Mouse (Mus musculus) kidney, embryonic 15.5 days (tissue): Measurements from ENCODE around the gene Slc17a6. TPM values are rescaled to one million over a fixed set of nuclear protein-coding genes. Genes with fewer than 3 reads are reported as not detected.

Experiments
- ATAC-seq: fragments of 200-750 bp; cut with Nextera tagmentation; replicated peaks from 2 replicates; pipeline ENCODE4 v1.8.0; 2017; ENCODE audit warnings: moderate TSS enrichment; ENCODE audit not compliant: low FRiP score
- H3K27ac ChIP-seq: fragments of 300-500 bp; sonication (generic); 2 replicates; pipeline ENCODE4 v1.5.1; 2015; ENCODE audit warnings: mild to moderate bottlenecking, inconsistent platforms
- H3K27me3 ChIP-seq: fragments of 300-500 bp; sonication (generic); 2 replicates; pipeline ENCODE4 v1.6.1; 2015; ENCODE audit warnings: inconsistent platforms
- H3K36me3 ChIP-seq: fragments of 300-500 bp; sonication (generic); 2 replicates; pipeline ENCODE4 v1.6.1; 2015; ENCODE audit warnings: inconsistent platforms
- H3K4me1 ChIP-seq: fragments of 300-500 bp; sonication (generic); 2 replicates; pipeline ENCODE4 v1.6.1; 2015; ENCODE audit warnings: inconsistent platforms
- H3K4me2 ChIP-seq: fragments of 300-500 bp; sonication (generic); 2 replicates; pipeline ENCODE4 v1.6.1; 2015; ENCODE audit warnings: moderate library complexity, mild to moderate bottlenecking, inconsistent platforms
- H3K4me3 ChIP-seq: fragments of 300-500 bp; sonication (generic); replicated peaks from 2 replicates; pipeline ENCODE4 v1.5.1; 2015; ENCODE audit warnings: mild to moderate bottlenecking, inconsistent platforms
- H3K9ac ChIP-seq: fragments of 300-500 bp; sonication (generic); 2 replicates; pipeline ENCODE4 v1.6.1; 2015; ENCODE audit warnings: mild to moderate bottlenecking, inconsistent platforms
- H3K9me3 ChIP-seq: fragments of 300-500 bp; sonication (generic); replicated peaks from 2 replicates; pipeline ENCODE4 v1.6.1; 2016; ENCODE audit warnings: inconsistent platforms
- WGBS: fragments of 180-500 bp; shearing (Covaris S2); methylation state at CpG from one replicate; pipeline ENCODE4 v1.1.7; 2015; ENCODE audit warnings: mixed read lengths; 5-methylcytosine and 5-hydroxymethylcytosine counted together
- polyA plus RNA-seq: library from polyadenylated mRNA; unstranded; fragments of >200 nt; fragmentation: Nextera tagmentation; extraction: Ambion mirVana; gene quantifications from 2 replicates; pipeline ENCODE4 v1.2.1, GENCODE M21; 2015

Slc17a6 gene
- not detected in 2 replicates for polyA plus RNA-seq

DNA sequence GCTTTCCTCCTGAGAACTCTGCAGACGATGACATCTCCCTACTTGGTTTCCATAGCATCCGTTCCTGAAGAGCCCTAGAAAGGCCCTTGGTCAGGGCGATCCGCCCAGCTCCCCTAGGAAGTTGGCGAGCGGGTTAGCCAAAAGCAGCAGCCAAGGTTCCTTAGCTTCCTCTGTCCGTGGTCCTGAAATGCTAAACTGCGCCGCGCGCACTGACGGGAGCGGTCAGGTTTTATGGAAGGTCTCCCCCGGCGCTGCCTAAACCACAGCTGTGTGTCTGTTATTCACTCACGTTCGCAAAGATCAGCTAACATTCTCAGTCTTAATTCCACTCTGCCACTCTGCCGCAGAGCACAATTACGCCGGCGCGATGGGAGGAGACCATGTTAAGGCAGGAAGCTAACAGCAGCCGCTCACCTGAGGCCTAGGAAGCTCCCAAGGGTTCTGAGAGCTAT is at the start of gene Slc17a6:
Gene Slc17a6, plus strand, starts transcription at position 313 of the 452 bp plus-strand sequence.
- H3K36me3 ChIP-seq: no peaks in the 10 kb centered on the region
- no peak within 1 kb of the TSS for H3K27ac ChIP-seq
- ATAC-seq: peak; percentile 60
- H3K9me3 ChIP-seq: no peaks in the 10 kb centered on the region
- H3K4me2 ChIP-seq: no peak within 1 kb of the TSS
- H3K4me3 ChIP-seq: no peak within 1 kb of the TSS
- under 1% methylated on average over 23 of the region's 23 CpGs for WGBS
- H3K4me1 ChIP-seq: 0 out of 2 replicates have a peak, but pooled peaks cover 3% of the 10 kb centered on the region
- no peak within 1 kb of the TSS for H3K9ac ChIP-seq
- H3K27me3 ChIP-seq: peaks cover 78% of the 10 kb centered on the region

DNA sequence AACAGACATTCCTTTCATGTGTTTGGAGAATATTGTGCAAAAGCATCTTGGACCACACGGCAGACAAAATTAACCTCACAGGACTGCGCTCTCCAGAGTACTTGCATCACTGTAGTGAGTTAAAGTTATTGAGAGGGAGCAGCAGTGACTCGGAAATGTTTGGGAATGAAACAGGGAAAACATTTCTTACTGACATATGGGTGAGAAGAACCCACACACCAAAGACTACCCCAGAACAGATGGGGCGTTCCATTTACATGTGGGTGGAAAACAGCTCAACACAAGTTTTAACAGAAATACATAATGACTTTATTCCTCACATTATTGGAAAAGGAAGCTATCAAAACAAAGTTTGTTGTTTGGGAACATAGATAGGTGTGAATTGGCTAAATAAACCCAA is 21.8 kb upstream of the Slc17a6 start:
- Histone ChIP-seq H3K36me3 (no peaks in the 10 kb centered on the region), H3K9me3 (no peaks in the 10 kb centered on the region), H3K27ac (no peak overlapping the region), H3K4me3 (no peak overlapping the region), H3K4me2 (no peak overlapping the region), H3K4me1 (no peaks in the 10 kb centered on the region), H3K9ac (no peak overlapping the region), H3K27me3 (no peaks in the 10 kb centered on the region)
- 85% methylated on average over 4 of the region's 4 CpGs for WGBS
- no peak for ATAC-seq

- no peak for ATAC-seq
- no peak overlapping the region for H3K4me2 ChIP-seq
- no peak overlapping the region for H3K9ac ChIP-seq
- WGBS: 85% methylated on average over 12 of the region's 12 CpGs
- no peaks in the 10 kb centered on the region for H3K36me3 ChIP-seq
- no peaks in the 10 kb centered on the region for H3K4me1 ChIP-seq
- H3K27me3 ChIP-seq: no peaks in the 10 kb centered on the region
- H3K4me3 ChIP-seq: no peak overlapping the region
- no peaks in the 10 kb centered on the region for H3K9me3 ChIP-seq
- no peak overlapping the region for H3K27ac ChIP-seq
These were observed 18.1 kb upstream of the Slc17a6 start for GRCm38 (mm10) chr7:51603741-51604140.

- no peak overlapping the region for H3K4me2 ChIP-seq
- ATAC-seq: no peak
- H3K36me3 ChIP-seq: no peaks in the 10 kb centered on the region
- H3K4me1 ChIP-seq: no peaks in the 10 kb centered on the region
- H3K9me3 ChIP-seq: no peaks in the 10 kb centered on the region
- WGBS: 43% methylated on average over 5 of the region's 5 CpGs
- H3K27me3 ChIP-seq: peaks cover 14% of the 10 kb centered on the region
- H3K9ac ChIP-seq: no peak overlapping the region
- H3K27ac ChIP-seq: no peak overlapping the region
- no peak overlapping the region for H3K4me3 ChIP-seq
These were observed 7.4 kb upstream of the Slc17a6 start for GRCm38 (mm10) chr7:51614404-51614803.

GRCm38 (mm10) chr7:51617941-51618340 is 3.9 kb upstream of the Slc17a6 start:
- ATAC-seq: no peak
- Histone ChIP-seq H3K9me3 (no peaks in the 10 kb centered on the region), H3K4me2 (no peak overlapping the region), H3K4me3 (no peak overlapping the region), H3K36me3 (no peaks in the 10 kb centered on the region), H3K27me3 (peaks cover 43% of the 10 kb centered on the region), H3K9ac (no peak overlapping the region), H3K27ac (no peak overlapping the region), H3K4me1 (0 out of 2 replicates have a peak, but pooled peaks cover 3% of the 10 kb centered on the region)

GRCm38 (mm10) chr7:51618412-51618811 is 3.4 kb upstream of the Slc17a6 start:
- 39% methylated on average over 2 of the region's 2 CpGs for WGBS
- no peak overlapping the region for H3K4me2 ChIP-seq
- no peaks in the 10 kb centered on the region for H3K36me3 ChIP-seq
- H3K27ac ChIP-seq: no peak overlapping the region
- no peak for ATAC-seq
- H3K4me1 ChIP-seq: 0 out of 2 replicates have a peak, but pooled peaks cover 3% of the 10 kb centered on the region
- peaks cover 45% of the 10 kb centered on the region for H3K27me3 ChIP-seq
- no peaks in the 10 kb centered on the region for H3K9me3 ChIP-seq
- H3K9ac ChIP-seq: no peak overlapping the region
- no peak overlapping the region for H3K4me3 ChIP-seq

- no peak overlapping the region for H3K27ac ChIP-seq
- 0 out of 2 replicates have a peak, but pooled peaks cover 3% of the 10 kb centered on the region for H3K4me1 ChIP-seq
- H3K36me3 ChIP-seq: no peaks in the 10 kb centered on the region
- peaks cover 61% of the 10 kb centered on the region for H3K27me3 ChIP-seq
- H3K9ac ChIP-seq: no peak overlapping the region
- no peak overlapping the region for H3K4me3 ChIP-seq
- ATAC-seq: no peak
- H3K9me3 ChIP-seq: no peaks in the 10 kb centered on the region
- 39% methylated on average over 1 of the region's 1 CpGs for WGBS
- no peak overlapping the region for H3K4me2 ChIP-seq
These were observed 1.8 kb upstream of the Slc17a6 start for GRCm38 (mm10) chr7:51619977-51620376.

DNA sequence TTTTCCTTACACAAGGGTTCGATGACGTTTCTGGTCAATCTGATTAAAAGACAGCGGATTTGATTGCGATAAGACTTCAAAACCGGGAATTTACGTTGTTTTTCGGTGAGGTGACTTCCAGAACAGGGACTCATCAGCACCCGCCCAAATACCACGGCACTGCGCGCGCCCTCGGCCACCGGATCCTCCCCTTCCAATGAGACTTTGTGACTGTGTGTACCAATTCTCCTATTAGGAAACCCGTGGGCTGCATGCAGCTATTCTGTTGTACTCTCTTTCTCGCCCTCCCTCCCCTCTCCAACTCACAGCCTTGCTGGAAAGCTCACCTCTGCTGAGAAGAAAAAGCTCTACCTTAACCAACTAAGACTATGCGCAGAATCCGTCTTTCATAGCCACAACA is 390 bp downstream of the Slc17a6 start:
- Histone ChIP-seq H3K27me3 (peaks cover 83% of the 10 kb centered on the region), H3K4me1 (peaks cover 7% of the 10 kb centered on the region; the same call in 1 of the 2 replicates), H3K9ac (no peak overlapping the region), H3K27ac (no peak overlapping the region), H3K4me3 (no peak overlapping the region), H3K4me2 (no peak overlapping the region), H3K9me3 (no peaks in the 10 kb centered on the region), H3K36me3 (no peaks in the 10 kb centered on the region)
- no peak for ATAC-seq
- WGBS: under 1% methylated on average over 18 of the region's 18 CpGs

DNA sequence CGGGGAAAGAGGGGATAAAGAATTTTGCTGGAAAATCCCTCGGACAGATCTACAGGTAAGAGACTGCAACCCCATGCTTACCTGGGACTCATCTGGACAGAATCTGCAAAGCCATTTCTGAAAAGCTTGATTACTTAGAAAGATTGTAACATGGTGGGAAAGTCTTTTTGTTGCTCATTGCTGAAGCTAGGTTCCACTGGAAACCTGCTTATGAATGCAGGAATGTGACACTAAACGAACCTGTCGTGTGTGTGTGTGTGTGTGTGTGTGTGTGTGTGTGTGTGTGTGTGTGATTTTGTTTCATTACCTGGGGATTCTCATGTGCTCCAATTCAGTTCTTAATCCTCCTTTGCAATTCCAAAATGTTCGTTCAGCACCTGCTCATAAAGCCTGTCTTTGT is 860 bp downstream of the Slc17a6 start:
- H3K4me1 ChIP-seq: peaks cover 10% of the 10 kb centered on the region; the same call in 1 of the 2 replicates
- H3K9me3 ChIP-seq: no peaks in the 10 kb centered on the region
- peaks cover 83% of the 10 kb centered on the region for H3K27me3 ChIP-seq
- H3K9ac ChIP-seq: no peak overlapping the region
- H3K27ac ChIP-seq: no peak overlapping the region
- no peak overlapping the region for H3K4me3 ChIP-seq
- no peaks in the 10 kb centered on the region for H3K36me3 ChIP-seq
- no peak overlapping the region for H3K4me2 ChIP-seq
- under 1% methylated on average over 5 of the region's 5 CpGs for WGBS
- no peak for ATAC-seq

- Histone ChIP-seq H3K9ac (no peak overlapping the region), H3K36me3 (no peaks in the 10 kb centered on the region), H3K9me3 (no peaks in the 10 kb centered on the region), H3K4me3 (no peak overlapping the region), H3K4me1 (peaks cover 10% of the 10 kb centered on the region; the same call in 1 of the 2 replicates), H3K27ac (no peak overlapping the region), H3K4me2 (no peak overlapping the region), H3K27me3 (peaks cover 84% of the 10 kb centered on the region)
- no peak for ATAC-seq
- WGBS: 2% methylated on average over 4 of the region's 4 CpGs
These were observed 2.6 kb downstream of the Slc17a6 start for GRCm38 (mm10) chr7:51624336-51624897.

DNA sequence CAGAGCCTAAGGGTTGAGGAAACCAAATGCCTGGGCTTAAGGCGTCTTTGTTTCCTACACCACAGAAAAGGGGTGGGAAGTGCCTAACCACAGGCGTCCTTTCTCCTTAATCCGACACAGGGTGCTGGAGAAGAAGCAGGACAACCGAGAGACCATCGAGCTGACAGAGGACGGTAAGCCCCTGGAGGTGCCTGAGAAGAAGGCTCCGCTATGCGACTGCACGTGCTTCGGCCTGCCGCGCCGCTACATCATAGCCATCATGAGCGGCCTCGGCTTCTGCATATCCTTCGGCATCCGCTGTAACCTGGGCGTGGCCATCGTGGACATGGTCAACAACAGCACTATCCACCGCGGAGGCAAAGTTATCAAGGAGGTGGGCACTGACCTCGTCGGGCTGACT is 3.4 kb downstream of the Slc17a6 start:
- Histone ChIP-seq H3K9ac (no peak overlapping the region), H3K4me3 (no peak overlapping the region), H3K36me3 (no peaks in the 10 kb centered on the region), H3K27me3 (peaks cover 85% of the 10 kb centered on the region), H3K4me1 (peaks cover 10% of the 10 kb centered on the region; the same call in 1 of the 2 replicates), H3K9me3 (no peaks in the 10 kb centered on the region), H3K27ac (no peak overlapping the region), H3K4me2 (no peak overlapping the region)
- ATAC-seq: no peak
- WGBS: under 1% methylated on average over 23 of the region's 23 CpGs

GRCm38 (mm10) chr7:51625591-51626255 is 3.9 kb downstream of the Slc17a6 start:
- Histone ChIP-seq H3K36me3 (no peaks in the 10 kb centered on the region), H3K9ac (no peak overlapping the region), H3K9me3 (no peaks in the 10 kb centered on the region), H3K4me2 (no peak overlapping the region), H3K4me3 (no peak overlapping the region), H3K27ac (no peak overlapping the region), H3K4me1 (peaks cover 10% of the 10 kb centered on the region; the same call in 1 of the 2 replicates), H3K27me3 (peaks cover 86% of the 10 kb centered on the region)
- 3% methylated on average over 11 of the region's 11 CpGs for WGBS
- no peak for ATAC-seq
